Mouse (Mus musculus) activated CD4-positive, CD25-positive, alpha-beta regulatory T cell, adult 4 months (primary cell): ENCODE data around the gene Wasl. TPM values are rescaled to one million over a fixed set of nuclear protein-coding genes. Genes with fewer than 3 reads are reported as not detected.

Source experiments
- polyA plus RNA-seq, 2 experiments: library from polyadenylated mRNA; unstranded; fragments of 100-300 nt; shearing (Covaris generic); gene quantifications; one replicate each; pipeline ENCODE4 v1.2.1; 2017

The Wasl gene
- polyA plus RNA-seq, 2 experiments from 2014 or later, result 13.2 to 16.1 TPM

Other genes with a start within 250 kb of the Wasl start
- not detected for gene Iqub, start 149.9 kb downstream of the Wasl start, polyA plus RNA-seq
- gene Ndufa5, start 137.0 kb downstream of the Wasl start, polyA plus RNA-seq, result 100 to 1,000 TPM; 167 to 191 TPM
- gene Asb15, start 136.9 kb downstream of the Wasl start, polyA plus RNA-seq, result not detected
- not detected for gene Lmod2, start 67.2 kb downstream of the Wasl start, polyA plus RNA-seq
- gene Hyal6, start 68.2 kb upstream of the Wasl start, polyA plus RNA-seq, result not detected
- not detected for gene Hyal4, start 83.3 kb upstream of the Wasl start, polyA plus RNA-seq
- under 1 TPM in 1 of 2 experiments, not detected in 1; 0.25 TPM for gene Spam1, start 126.2 kb upstream of the Wasl start, polyA plus RNA-seq
- not detected for gene Hyal5, start 193.0 kb upstream of the Wasl start, polyA plus RNA-seq